31 mouse cellular contexts compared by ENCODE assay signal in the genomic region with DNA sequence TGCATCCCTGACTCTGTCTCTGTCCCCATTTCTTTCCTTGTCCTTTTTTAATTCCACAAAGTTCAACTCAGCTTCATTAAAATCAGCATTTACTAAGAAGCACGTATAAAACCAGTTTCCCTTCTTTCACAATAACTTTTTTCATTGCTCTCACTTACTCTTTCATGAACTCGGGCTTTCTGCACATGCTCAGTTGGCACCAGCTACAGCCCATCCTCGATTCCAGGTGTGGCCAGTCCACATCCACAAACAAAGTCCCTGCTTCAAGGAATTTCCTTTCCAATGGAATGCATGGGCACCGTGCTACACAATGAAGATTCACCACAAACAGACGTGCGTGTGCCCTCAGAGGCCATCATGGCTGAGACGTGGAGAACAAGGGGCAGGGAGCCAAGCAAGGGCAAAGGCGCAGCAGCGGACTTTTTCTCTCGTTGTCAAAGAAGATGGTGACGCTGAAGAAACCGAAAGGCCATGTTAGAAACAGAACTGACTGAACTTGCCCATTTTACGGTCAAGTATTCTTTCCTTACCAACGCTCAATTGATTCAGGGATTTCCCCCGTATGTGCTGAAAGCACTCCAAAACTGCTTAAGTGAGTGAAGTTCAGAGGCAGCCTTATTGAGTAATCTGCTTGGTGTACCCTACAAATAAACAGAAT.
A peak's percentile ranks its signal among the peaks of the same experiment; 100 is the strongest.
DNase-seq lines count a peak whose midpoint lies in the region; ATAC-seq and TF ChIP-seq lines count a peak whose summit lies in the region.
"Had no signal": no experiment of that assay in that cellular context is flagged by ENCODE, and none has a peak within 500 bp of the region (broad histone marks: within the 10 kb centered on the region; RNA-seq: fewer than 3 reads in every experiment).

No protein-coding gene starts in this region.

- intact Hi-C loops in left cerebral cortex, adult 2 months (cut with DNase I), result no loop called here

- H3K36me3 ChIP-seq in spleen, adult 2 months (ENCODE audit: control insufficient read depth, insufficient read depth, low read length), result no peaks in the 10 kb centered on the region
- H3K36me3 ChIP-seq in lung, postnatal 0 days (ENCODE audit: insufficient read depth, low read length), result no peaks in the 10 kb centered on the region
- no peaks in the 10 kb centered on the region for H3K36me3 ChIP-seq in splenic B cell, adult 2 months (ENCODE audit: control insufficient read depth, insufficient read depth, low read length, poor library complexity, severe bottlenecking)
- no peaks in the 10 kb centered on the region for H3K36me3 ChIP-seq in forebrain, embryonic 15.5 days
- H3K36me3 ChIP-seq in forebrain, embryonic 10.5 days (replicated peaks), result no peaks in the 10 kb centered on the region
- H3K36me3 ChIP-seq: embryonic facial prominence, embryonic 10.5 days; embryonic facial prominence, embryonic 15.5 days; hindbrain, embryonic 13.5 days had no signal

- TF ChIP-seq EP300 in lung, postnatal 0 days (IDR thresholded peaks at IDR 0.05), result peak; percentile 58

- 0 out of 2 replicates have a peak overlapping the region, but pooled peaks have one; percentile 19 for H3K9ac ChIP-seq in lung, postnatal 0 days (replicated peaks; ENCODE audit: low read depth)
- no peak overlapping the region for H3K9ac ChIP-seq in forebrain, embryonic 15.5 days (replicated peaks)
- H3K9ac ChIP-seq: embryonic facial prominence, embryonic 15.5 days; hindbrain, embryonic 13.5 days had no signal

- H3K9me3 ChIP-seq in lung, postnatal 0 days (ENCODE audit: low read length), result no peaks in the 10 kb centered on the region
- H3K9me3 ChIP-seq in forebrain, embryonic 15.5 days, result no peaks in the 10 kb centered on the region
- no peaks in the 10 kb centered on the region for H3K9me3 ChIP-seq in forebrain, embryonic 10.5 days
- H3K9me3 ChIP-seq: embryonic facial prominence, embryonic 10.5 days; embryonic facial prominence, embryonic 15.5 days; hindbrain, embryonic 13.5 days had no signal

- H3K4me3 ChIP-seq in spleen, adult 2 months (ENCODE audit: extremely low read depth, insufficient read depth, insufficient read length), result no peak overlapping the region
- peak overlapping the region; percentile 15; the same call in 1 of the 2 replicates for H3K4me3 ChIP-seq in lung, postnatal 0 days (ENCODE audit: low read depth, low read length)
- H3K4me3 ChIP-seq in forebrain, embryonic 15.5 days, result no peak overlapping the region
- no peak overlapping the region for H3K4me3 ChIP-seq in forebrain, embryonic 10.5 days
- no peak overlapping the region for H3K4me3 ChIP-seq in left cerebral cortex, adult 2 months
- H3K4me3 ChIP-seq: embryonic facial prominence, embryonic 10.5 days; embryonic facial prominence, embryonic 15.5 days; gastrocnemius, adult 2 months; hindbrain, embryonic 13.5 days; layer of hippocampus, adult 2 months had no signal

- peak overlapping the region; percentile 45 for H3K4me2 ChIP-seq in lung, postnatal 0 days (replicated peaks; ENCODE audit: low read depth, low read length)
- H3K4me2 ChIP-seq in forebrain, embryonic 15.5 days (replicated peaks), result no peak overlapping the region
- H3K4me2 ChIP-seq: embryonic facial prominence, embryonic 15.5 days; heart, embryonic 11.5 days; hindbrain, embryonic 13.5 days had no signal

- H3K27ac ChIP-seq in spleen, adult 2 months (ENCODE audit: insufficient read depth, low read length), result peak overlapping the region; percentile 43; the same call in 1 of the 2 replicates
- H3K27ac ChIP-seq in lung, postnatal 0 days (ENCODE audit: low read length), result peak overlapping the region; percentile 55; the same call in 1 of the 2 replicates
- H3K27ac ChIP-seq in forebrain, embryonic 15.5 days (replicated peaks), result no peak overlapping the region
- H3K27ac ChIP-seq in forebrain, embryonic 10.5 days, result no peak overlapping the region
- no peak overlapping the region for H3K27ac ChIP-seq in left cerebral cortex, adult 2 months
- H3K27ac ChIP-seq: embryonic facial prominence, embryonic 10.5 days; embryonic facial prominence, embryonic 15.5 days; gastrocnemius, adult 2 months; hindbrain, embryonic 13.5 days; layer of hippocampus, adult 2 months; macrophage had no signal

- 75% methylated on average over 15 of the region's 15 CpGs for WGBS in spleen, adult 2 months
- WGBS in lung, postnatal 0 days, result 57% methylated on average over 15 of the region's 15 CpGs
- WGBS in forebrain, embryonic 15.5 days, result 91% methylated on average over 15 of the region's 15 CpGs
- 93% methylated on average over 15 of the region's 15 CpGs for WGBS in forebrain, embryonic 10.5 days

- H3K27me3 ChIP-seq in spleen, adult 2 months (ENCODE audit: control insufficient read depth, insufficient read depth, low read length), result no peaks in the 10 kb centered on the region
- H3K27me3 ChIP-seq in lung, postnatal 0 days (replicated peaks; ENCODE audit: insufficient read depth, low read length), result no peaks in the 10 kb centered on the region
- no peaks in the 10 kb centered on the region for H3K27me3 ChIP-seq in splenic B cell, adult 2 months (ENCODE audit: control insufficient read depth, insufficient read depth, low read length, poor library complexity, severe bottlenecking)
- H3K27me3 ChIP-seq in forebrain, embryonic 15.5 days, result no peaks in the 10 kb centered on the region
- no peaks in the 10 kb centered on the region for H3K27me3 ChIP-seq in forebrain, embryonic 10.5 days (ENCODE audit: poor library complexity, severe bottlenecking)
- H3K27me3 ChIP-seq: embryonic facial prominence, embryonic 15.5 days; hindbrain, embryonic 13.5 days had no signal

- H3K4me1 ChIP-seq in spleen, adult 2 months (ENCODE audit: control insufficient read depth, insufficient read depth, insufficient read length), result peaks cover 10% of the 10 kb centered on the region
- no peaks in the 10 kb centered on the region; the same call in 1 of the 2 replicates for H3K4me1 ChIP-seq in lung, postnatal 0 days (ENCODE audit: insufficient read depth, low read depth, low read length)
- H3K4me1 ChIP-seq in forebrain, embryonic 15.5 days, result no peaks in the 10 kb centered on the region
- no peaks in the 10 kb centered on the region for H3K4me1 ChIP-seq in forebrain, embryonic 10.5 days
- H3K4me1 ChIP-seq: embryonic facial prominence, embryonic 15.5 days; hindbrain, embryonic 13.5 days had no signal

- ATAC-seq in activated CD4-positive, CD25-positive, alpha-beta regulatory T cell, adult 4 months, result peak; percentile 34
- ATAC-seq in lung, postnatal 0 days, result peak; percentile 84
- no peak for ATAC-seq in forebrain, embryonic 15.5 days (replicated peaks)
- ATAC-seq: forebrain, embryonic 16.5 days had no signal

- TF ChIP-seq POLR2A in spleen, adult 2 months (IDR thresholded peaks at IDR 0.05; ENCODE audit: low read depth, low read length), result no peak

- DNase-seq in spleen, adult 2 months (ENCODE audit: low read depth in 1 of 2, low spot score in 2 of 2), result no peak
- no peak for DNase-seq in spleen, postnatal 14 days (ENCODE audit: low spot score in 2 of 2)
- peak; percentile 83 for DNase-seq in lung, postnatal 0 days (ENCODE audit: low spot score)
- DNase-seq in splenic B cell, adult 2 months (ENCODE audit: low read depth, low spot score), result peak; percentile 27
- DNase-seq in forebrain, embryonic 10.5 days (ENCODE audit: extremely low spot score, low spot score), result no peak
- DNase-seq in left cerebral cortex, adult 2 months (ENCODE audit: extremely low spot score in 1 of 2, low spot score in 2 of 2), result no peak
- DNase-seq: adrenal gland, adult 2 months; adrenal gland, postnatal 36 days; B cell, adult 2 months; cerebellum, adult 8-10 months; cerebellum, postnatal 25 days; gastrocnemius, adult 2 months; gastrocnemius, postnatal 36 days; heart, adult 18-20 months; heart, postnatal 36 days; kidney, adult 2 months; kidney, postnatal 36 days; layer of hippocampus, postnatal 36 days; liver; midbrain, embryonic 14.5 days; right cerebral cortex, adult 18-20 months; thymus, postnatal 14 days had no signal

- no peak for TF ChIP-seq CTCF in spleen, adult 2 months (IDR thresholded peaks at IDR 0.05; ENCODE audit: extremely low read depth, insufficient read depth, insufficient read length, insufficient replicate concordance)
- no peak for TF ChIP-seq CTCF in lung, postnatal 0 days (IDR thresholded peaks at IDR 0.05)
- no peak for TF ChIP-seq CTCF in left cerebral cortex, adult 2 months (IDR thresholded peaks at IDR 0.05)

Comparison
In these comparisons a context has a peak if more than half of its experiments do, and no peak if none do; other contexts are left out.
1. DNase-seq: peak in lung, postnatal 0 days (single experiment) and splenic B cell, adult 2 months (single experiment); none in spleen, adult 2 months (0 of 2), spleen, postnatal 14 days (0 of 2), forebrain, embryonic 10.5 days (single experiment) and left cerebral cortex, adult 2 months (0 of 2).
2. H3K27ac ChIP-seq: peak in spleen, adult 2 months (single experiment) and lung, postnatal 0 days (single experiment); none in forebrain, embryonic 15.5 days (single experiment), forebrain, embryonic 10.5 days (single experiment) and left cerebral cortex, adult 2 months (single experiment).